Mouse (Mus musculus): ENCODE measurements around the gene Phlda2. TPM values are rescaled to one million over a fixed set of nuclear protein-coding genes. Genes with fewer than 3 reads are reported as not detected.
"Not testable (repeated sequence)": the region's sequence is repeated elsewhere in the genome, so short reads cannot be mapped to it uniquely, and the experiment has no call there.

Gene Phlda2
- 0.55 TPM in 1 of 2 replicates, not detected in the other for polyA plus RNA-seq (2015; fragmentation: Nextera tagmentation; extraction: Ambion mirVana)

GRCm38 (mm10) chr7:143502418-143503200 lies at the start of gene Phlda2:
TSS of gene Phlda2 (minus strand) at chr7:143503150.
- H3K27ac ChIP-seq, result no peak within 1 kb of the TSS
- H3K9ac ChIP-seq, result peak within 1 kb of the TSS; percentile 50
- H3K27me3 ChIP-seq, result peaks cover 69% of the 10 kb centered on the region
- H3K4me3 ChIP-seq, result peak within 1 kb of the TSS; percentile 43
- 6% methylated on average over 49 of the region's 51 CpGs for WGBS
- no peaks in the 10 kb centered on the region for H3K9me3 ChIP-seq (replicated peaks)
- peak within 1 kb of the TSS; percentile 72 for H3K4me2 ChIP-seq
- peaks cover 15% of the 10 kb centered on the region for H3K4me1 ChIP-seq
- H3K36me3 ChIP-seq (ENCODE audit: poor library complexity, severe bottlenecking), result no peaks in the 10 kb centered on the region
- peak; percentile 33; the same call in 1 of the 2 replicates for ATAC-seq

DNA sequence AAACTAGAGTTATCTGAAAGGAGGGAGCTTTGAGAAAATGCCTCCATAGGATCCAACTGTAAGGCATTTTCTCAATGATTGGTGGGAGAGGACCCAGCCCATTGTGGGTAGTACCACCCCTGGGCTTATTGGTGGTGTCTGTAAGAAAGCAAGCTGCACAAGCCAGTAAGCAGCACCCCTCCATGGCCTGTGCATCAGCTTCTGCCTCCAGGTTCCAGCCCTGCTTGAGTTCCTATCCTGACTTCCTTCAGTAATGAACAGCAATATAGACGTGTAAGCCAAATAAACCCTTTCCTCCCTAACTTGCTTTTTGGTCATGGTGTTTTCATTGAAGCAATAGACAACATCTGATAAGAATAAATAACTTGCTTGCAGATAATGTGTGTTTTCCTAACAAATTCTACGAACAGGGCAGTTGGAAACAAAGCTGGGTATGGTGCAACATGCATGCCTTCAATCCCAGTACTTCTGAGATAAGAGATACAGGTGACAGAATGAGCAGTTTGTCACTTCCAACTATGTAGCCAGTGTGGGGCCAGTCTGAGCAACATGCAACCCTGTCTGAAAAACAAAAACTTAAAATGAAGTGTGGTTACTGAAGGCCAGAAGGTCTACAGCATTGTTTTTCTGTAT lies 46.8 kb upstream of the Phlda2 start:
- WGBS, result 42% methylated on average over 2 of the region's 2 CpGs
- no peaks in the 10 kb centered on the region for H3K27me3 ChIP-seq
- H3K9ac ChIP-seq, result peak overlapping the region; percentile 70
- peak overlapping the region; percentile 81 for H3K27ac ChIP-seq
- no peaks in the 10 kb centered on the region for H3K9me3 ChIP-seq (replicated peaks)
- H3K36me3 ChIP-seq (ENCODE audit: poor library complexity, severe bottlenecking), result peaks cover 28% of the 10 kb centered on the region
- peak overlapping the region; percentile 87 for H3K4me2 ChIP-seq
- H3K4me3 ChIP-seq, result peak overlapping the region; percentile 80
- peak; percentile 8; the same call in 1 of the 2 replicates for ATAC-seq
- H3K4me1 ChIP-seq, result peaks cover 35% of the 10 kb centered on the region

- H3K4me3 ChIP-seq, result peak within 1 kb of the TSS; percentile 80
- ATAC-seq, result peak; percentile 100
- H3K36me3 ChIP-seq (ENCODE audit: poor library complexity, severe bottlenecking), result peaks cover 21% of the 10 kb centered on the region
- H3K27ac ChIP-seq, result peak within 1 kb of the TSS; percentile 83
- under 1% methylated on average over 43 of the region's 43 CpGs for WGBS
- peaks cover 35% of the 10 kb centered on the region for H3K4me1 ChIP-seq
- H3K4me2 ChIP-seq, result peak within 1 kb of the TSS; percentile 87
- no peaks in the 10 kb centered on the region for H3K9me3 ChIP-seq (replicated peaks)
- peak within 1 kb of the TSS; percentile 87 for H3K9ac ChIP-seq
- no peaks in the 10 kb centered on the region for H3K27me3 ChIP-seq
These were observed 46.1 kb upstream of the Phlda2 start, which contains the start of gene Nap1l4 for GRCm38 (mm10) chr7:143548976-143549457. TSS of gene Nap1l4 (minus strand) at chr7:143549106.

DNA sequence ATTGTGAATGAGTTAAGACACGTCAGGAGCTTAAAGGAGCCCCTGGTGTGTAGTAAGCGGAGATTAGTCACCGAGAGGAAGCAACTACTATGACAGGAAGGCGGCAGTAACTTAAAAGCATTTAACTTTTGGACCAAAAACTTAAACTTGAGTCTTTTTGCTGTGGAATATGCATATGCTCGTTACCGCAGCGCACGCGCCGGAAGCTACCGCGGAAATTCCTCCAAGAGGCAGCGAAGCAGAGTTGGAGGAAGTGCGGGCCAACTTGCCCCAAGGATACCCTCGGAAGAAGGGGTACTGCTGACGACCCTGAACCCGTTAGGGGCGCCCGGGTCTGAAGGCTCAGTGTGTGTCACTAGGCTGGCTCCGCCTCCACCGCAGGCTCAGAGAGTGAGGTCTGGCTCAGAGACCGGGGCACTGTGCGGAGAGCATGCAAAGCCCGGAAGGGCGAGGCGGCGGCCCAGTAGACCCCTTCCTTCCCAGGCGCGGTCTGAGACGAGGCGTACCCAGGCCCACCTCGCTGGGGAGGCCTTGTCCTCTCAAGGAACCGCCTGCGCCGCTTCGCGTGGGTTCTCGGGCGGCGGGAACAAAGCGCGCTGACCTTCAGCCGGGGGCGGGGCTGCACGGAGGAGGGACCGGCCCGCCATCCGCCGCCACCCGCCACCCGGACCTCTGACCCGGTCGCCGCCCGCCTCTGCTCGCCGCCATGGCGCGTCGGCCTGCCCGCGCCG lies 45.4 kb upstream of the Phlda2 start:
- H3K9ac ChIP-seq, result peak overlapping the region; percentile 87
- ATAC-seq, result peak; percentile 68
- peak overlapping the region; percentile 83 for H3K27ac ChIP-seq
- peaks cover 41% of the 10 kb centered on the region for H3K4me1 ChIP-seq
- WGBS, result under 1% methylated on average over 36 of the region's 63 CpGs
- H3K9me3 ChIP-seq (replicated peaks), result no peaks in the 10 kb centered on the region
- H3K4me3 ChIP-seq, result peak overlapping the region; percentile 80
- peak overlapping the region; percentile 87 for H3K4me2 ChIP-seq
- H3K36me3 ChIP-seq (ENCODE audit: poor library complexity, severe bottlenecking), result peaks cover 18% of the 10 kb centered on the region; the same call in 1 of the 2 replicates
- H3K27me3 ChIP-seq, result no peaks in the 10 kb centered on the region

- no peaks in the 10 kb centered on the region for H3K27me3 ChIP-seq
- no peak for ATAC-seq
- H3K36me3 ChIP-seq (ENCODE audit: poor library complexity, severe bottlenecking), result peaks cover 8% of the 10 kb centered on the region; the same call in 1 of the 2 replicates
- no peaks in the 10 kb centered on the region for H3K9me3 ChIP-seq (replicated peaks)
- H3K27ac ChIP-seq, result no peak overlapping the region
- 69% methylated on average over 2 of the region's 2 CpGs for WGBS
- no peak overlapping the region; the same call in 1 of the 2 replicates for H3K9ac ChIP-seq
- H3K4me2 ChIP-seq, result peak overlapping the region; percentile 29; the same call in 1 of the 2 replicates
- H3K4me3 ChIP-seq, result 0 out of 2 replicates have a peak overlapping the region, but pooled peaks have one; percentile 2
- peaks cover 55% of the 10 kb centered on the region for H3K4me1 ChIP-seq
These were observed 43.6 kb upstream of the Phlda2 start for GRCm38 (mm10) chr7:143546554-143546953.

- ATAC-seq, result no peak
- no peak overlapping the region for H3K4me3 ChIP-seq
- no peak overlapping the region for H3K27ac ChIP-seq
- no peaks in the 10 kb centered on the region for H3K9me3 ChIP-seq (replicated peaks)
- WGBS, result 90% methylated on average over 2 of the region's 2 CpGs
- peaks cover 49% of the 10 kb centered on the region for H3K4me1 ChIP-seq
- H3K9ac ChIP-seq, result no peak overlapping the region
- no peaks in the 10 kb centered on the region for H3K27me3 ChIP-seq
- no peak overlapping the region for H3K4me2 ChIP-seq
- H3K36me3 ChIP-seq (ENCODE audit: poor library complexity, severe bottlenecking), result peaks cover 16% of the 10 kb centered on the region
These were observed 41.4 kb upstream of the Phlda2 start for GRCm38 (mm10) chr7:143544368-143544767.

GRCm38 (mm10) chr7:143538671-143539070 lies 35.7 kb upstream of the Phlda2 start:
- Histone ChIP-seq H3K9ac (no peak overlapping the region), H3K27ac (no peak overlapping the region), H3K4me1 (peaks cover 16% of the 10 kb centered on the region), H3K9me3 (replicated peaks) (no peaks in the 10 kb centered on the region), H3K4me2 (no peak overlapping the region), H3K4me3 (no peak overlapping the region), H3K36me3 (ENCODE audit: poor library complexity, severe bottlenecking) (peaks cover 62% of the 10 kb centered on the region), H3K27me3 (no peaks in the 10 kb centered on the region)
- ATAC-seq, result no peak
- WGBS, result 90% methylated on average over 1 of the region's 1 CpGs

DNA sequence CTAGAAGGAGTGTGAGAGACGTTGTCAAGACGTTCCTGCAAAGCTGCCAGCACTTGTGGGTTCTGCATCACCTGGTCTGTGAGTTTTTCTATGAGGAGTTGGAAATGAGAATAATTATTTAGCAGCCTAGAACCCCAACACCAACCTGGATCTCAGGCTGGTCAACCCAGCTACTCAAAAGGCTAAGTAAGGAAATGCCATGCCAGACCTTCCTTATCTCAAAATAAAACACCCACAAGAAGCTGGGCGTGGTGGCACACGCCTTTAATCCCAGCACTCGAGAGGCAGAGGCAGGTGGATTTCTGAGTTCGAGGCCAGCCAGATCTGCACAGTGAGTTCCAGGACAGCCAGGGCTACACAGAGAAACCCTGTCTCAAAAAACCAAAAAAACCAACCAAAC lies 35.3 kb upstream of the Phlda2 start:
- H3K4me2 ChIP-seq; H3K9me3 ChIP-seq (replicated peaks); ATAC-seq; H3K4me3 ChIP-seq; H3K9ac ChIP-seq; H3K27me3 ChIP-seq; H3K27ac ChIP-seq: not testable (repeated sequence)
- Histone ChIP-seq H3K4me1 (peaks cover 13% of the 10 kb centered on the region), H3K36me3 (ENCODE audit: poor library complexity, severe bottlenecking) (peaks cover 67% of the 10 kb centered on the region)
- 95% methylated on average over 6 of the region's 6 CpGs for WGBS

DNA sequence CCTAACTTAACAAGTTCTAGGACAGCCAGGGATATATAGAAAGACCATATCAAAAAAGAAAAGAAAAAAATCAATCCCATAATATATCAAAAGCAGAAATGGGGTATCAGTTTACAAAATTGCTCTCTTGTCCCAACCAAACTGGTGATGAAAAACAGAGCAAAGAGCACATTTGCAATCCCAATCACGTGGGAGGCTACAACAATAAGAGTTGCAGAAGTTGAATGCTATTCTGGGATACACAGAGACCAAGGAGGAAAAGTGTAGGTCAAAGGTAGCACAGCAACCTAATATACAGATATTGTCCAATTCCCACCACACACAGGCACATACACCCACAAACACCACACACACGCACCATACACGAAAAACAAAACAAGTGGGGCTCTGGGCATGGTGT lies 33.3 kb upstream of the Phlda2 start:
- Histone ChIP-seq H3K4me1 (no peaks in the 10 kb centered on the region), H3K36me3 (ENCODE audit: poor library complexity, severe bottlenecking) (peaks cover 85% of the 10 kb centered on the region), H3K4me3 (no peak overlapping the region), H3K4me2 (no peak overlapping the region), H3K9ac (no peak overlapping the region), H3K27ac (no peak overlapping the region), H3K27me3 (no peaks in the 10 kb centered on the region), H3K9me3 (replicated peaks) (no peaks in the 10 kb centered on the region)
- 95% methylated on average over 3 of the region's 3 CpGs for WGBS
- no peak for ATAC-seq

GRCm38 (mm10) chr7:143533284-143533683 lies 30.3 kb upstream of the Phlda2 start:
- Histone ChIP-seq H3K4me3 (no peak overlapping the region), H3K27ac (no peak overlapping the region), H3K27me3 (no peaks in the 10 kb centered on the region), H3K4me1 (no peaks in the 10 kb centered on the region), H3K4me2 (no peak overlapping the region), H3K9ac (no peak overlapping the region), H3K9me3 (replicated peaks) (no peaks in the 10 kb centered on the region), H3K36me3 (ENCODE audit: poor library complexity, severe bottlenecking) (peaks cover 99% of the 10 kb centered on the region)
- WGBS, result 77% methylated on average over 2 of the region's 2 CpGs
- no peak for ATAC-seq

DNA sequence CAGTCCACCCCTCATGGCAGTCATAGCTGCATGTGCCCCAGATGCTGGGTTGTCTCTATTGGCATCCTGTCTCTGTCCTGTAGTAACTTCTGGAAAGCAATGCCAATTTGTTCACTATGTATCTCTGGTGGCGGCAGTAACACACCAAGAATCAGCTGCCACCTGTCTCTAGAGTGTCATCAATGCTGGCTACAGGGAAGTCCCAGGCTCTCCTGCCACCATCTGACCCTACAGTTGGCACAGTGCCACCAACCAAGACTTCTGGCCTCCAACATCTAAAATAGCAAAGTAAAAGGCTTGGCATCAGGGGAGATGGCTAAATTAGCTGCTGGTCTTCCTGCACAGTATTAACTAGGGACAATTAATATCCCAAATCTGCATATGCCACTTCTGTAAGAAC lies 29.5 kb upstream of the Phlda2 start:
- H3K4me3 ChIP-seq, result no peak overlapping the region
- H3K27ac ChIP-seq, result no peak overlapping the region
- ATAC-seq, result no peak
- no peaks in the 10 kb centered on the region for H3K9me3 ChIP-seq (replicated peaks)
- H3K4me2 ChIP-seq, result no peak overlapping the region
- peaks cover 99% of the 10 kb centered on the region for H3K36me3 ChIP-seq (ENCODE audit: poor library complexity, severe bottlenecking)
- no peaks in the 10 kb centered on the region for H3K4me1 ChIP-seq
- WGBS, result 97% methylated on average over 1 of the region's 1 CpGs
- H3K9ac ChIP-seq, result no peak overlapping the region
- no peaks in the 10 kb centered on the region for H3K27me3 ChIP-seq

Data from forebrain, embryonic 13.5 days (tissue).